Mouse (Mus musculus) cerebellum, adult 9-11 months (tissue): Measurements from ENCODE around the gene Fam234b.
A peak's percentile ranks its signal among the peaks of the same experiment; 100 is the strongest.

Experiments
- DNase-seq: peaks from one replicate; pipeline ENCODE4 v3.0.0; 2022

Gene Fam234b

GRCm38 (mm10) chr6:135232443-135233182, 34.8 kb downstream of the Fam234b start:
- no peak for DNase-seq

GRCm38 (mm10) chr6:135235742-135236141, 38.0 kb downstream of the Fam234b start:
- no peak for DNase-seq

DNA sequence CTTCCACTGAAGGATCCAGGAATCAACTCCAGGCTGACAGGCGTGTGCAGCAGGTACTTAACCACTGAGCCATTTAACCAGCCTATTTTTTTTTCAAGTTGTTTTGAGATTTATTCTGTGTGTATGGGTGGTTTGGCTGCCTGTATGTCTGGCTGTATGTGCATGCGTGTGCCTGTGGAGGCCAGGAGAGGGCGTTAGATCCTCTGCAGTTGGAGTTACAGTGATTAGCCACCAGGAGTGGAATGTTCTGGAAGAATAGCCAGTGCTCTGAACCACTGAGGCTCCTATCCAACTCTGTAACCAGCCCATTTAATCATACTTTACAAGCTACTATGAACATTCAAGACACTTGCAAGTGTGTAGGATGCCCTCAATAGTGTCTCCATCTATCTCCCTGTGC, 38.8 kb downstream of the Fam234b start:
- no peak for DNase-seq

DNA sequence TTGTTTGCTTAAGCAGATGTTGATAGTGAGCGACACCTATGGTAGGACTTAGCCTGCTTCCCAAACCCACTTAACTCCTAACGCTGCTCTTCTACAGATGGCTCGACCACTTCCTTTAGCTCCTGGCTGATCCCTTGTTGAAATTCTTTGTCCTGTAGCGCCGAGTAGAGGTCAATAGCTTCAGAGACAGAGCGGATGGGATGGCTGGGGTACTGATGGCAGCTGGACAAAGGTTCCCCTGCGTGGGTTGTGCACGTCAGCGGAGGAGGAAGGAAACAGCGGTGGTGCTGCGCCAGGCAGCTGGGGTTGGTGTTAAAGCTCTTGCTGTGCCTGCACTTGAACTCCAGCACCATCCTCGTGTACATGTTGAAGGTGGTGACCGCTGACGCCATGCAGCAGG, 39.5 kb downstream of the Fam234b start:
- DNase-seq = no peak

DNA sequence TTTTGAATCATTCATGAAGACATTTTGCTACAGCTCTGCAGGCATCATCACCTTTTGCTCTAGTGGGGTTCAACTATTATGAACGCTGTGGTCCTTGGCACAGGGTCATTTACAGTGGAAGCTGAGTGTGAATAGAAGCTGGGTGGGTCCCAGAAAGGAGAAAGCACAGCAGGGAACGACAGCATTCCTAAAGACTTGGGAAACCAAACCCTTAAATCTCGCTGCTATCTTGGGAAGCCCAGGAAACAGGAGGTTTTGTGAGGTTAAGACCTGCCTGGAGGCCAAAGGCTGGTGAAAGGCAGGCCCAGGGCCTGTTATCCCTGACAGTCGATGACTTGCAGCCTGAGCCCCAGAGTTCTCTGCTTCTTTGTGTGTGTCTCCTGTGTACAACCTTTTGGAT, 40.4 kb downstream of the Fam234b start:
- no peak for DNase-seq

DNA sequence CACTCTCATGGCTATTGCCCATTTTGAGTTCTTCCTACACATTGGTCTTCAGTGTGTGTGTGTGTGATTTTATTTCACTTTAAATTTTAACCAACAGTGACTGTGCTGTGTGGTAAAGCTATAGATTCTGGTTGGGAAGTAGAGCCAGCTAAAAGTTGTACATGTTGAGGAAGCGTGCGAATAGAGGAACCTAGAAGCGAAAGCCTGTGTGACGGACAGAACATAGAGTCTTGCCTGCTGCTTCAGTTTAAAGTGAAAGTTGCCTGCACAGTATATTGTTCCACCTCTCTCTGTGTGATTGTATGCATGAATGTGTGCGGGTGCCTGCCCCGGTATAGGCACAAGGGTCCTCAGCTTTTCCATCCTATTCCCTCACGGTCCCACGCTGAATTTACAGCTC, 42.6 kb downstream of the Fam234b start:
- DNase-seq = no peak

GRCm38 (mm10) chr6:135245586-135245985, 47.8 kb downstream of the Fam234b start:
- no peak for DNase-seq

- no peak for DNase-seq
These were observed 50.1 kb downstream of the Fam234b start for GRCm38 (mm10) chr6:135247861-135248260.

DNA sequence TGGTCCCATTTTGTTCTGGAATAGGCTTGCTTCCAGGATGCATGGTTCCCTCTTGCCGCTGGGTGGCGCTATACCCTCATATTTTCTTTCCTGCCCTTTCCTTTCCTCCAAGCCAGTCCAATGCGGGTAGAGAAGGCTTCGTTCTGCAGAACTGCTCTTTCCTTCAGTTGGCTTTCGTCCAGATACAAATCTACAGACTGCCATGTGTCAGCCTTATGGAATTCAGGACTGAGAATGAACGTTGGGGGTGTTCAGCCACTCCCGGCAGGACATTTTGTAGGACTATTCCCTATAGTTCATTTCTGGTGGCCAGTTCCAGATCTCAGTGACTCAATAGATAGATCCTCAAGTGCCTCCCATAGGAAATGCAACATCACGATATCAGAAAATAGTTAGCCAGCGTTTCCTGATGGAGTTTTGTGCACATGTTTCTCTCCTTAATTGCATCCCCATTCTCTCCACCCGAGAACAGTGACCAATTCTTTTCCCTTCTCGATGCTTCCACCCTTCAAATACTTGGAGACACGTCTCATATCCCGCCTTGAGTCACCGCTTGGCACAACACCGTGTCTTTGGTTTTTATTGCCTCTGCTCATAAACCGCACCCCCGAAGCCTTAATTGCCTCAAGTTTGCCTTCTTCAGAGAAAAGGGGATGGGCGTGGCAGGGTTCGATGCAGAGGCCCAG, 52.2 kb downstream of the Fam234b start:
- DNase-seq = peak; percentile 27

GRCm38 (mm10) chr6:135250926-135251699, 53.3 kb downstream of the Fam234b start:
- DNase-seq = no peak

DNA sequence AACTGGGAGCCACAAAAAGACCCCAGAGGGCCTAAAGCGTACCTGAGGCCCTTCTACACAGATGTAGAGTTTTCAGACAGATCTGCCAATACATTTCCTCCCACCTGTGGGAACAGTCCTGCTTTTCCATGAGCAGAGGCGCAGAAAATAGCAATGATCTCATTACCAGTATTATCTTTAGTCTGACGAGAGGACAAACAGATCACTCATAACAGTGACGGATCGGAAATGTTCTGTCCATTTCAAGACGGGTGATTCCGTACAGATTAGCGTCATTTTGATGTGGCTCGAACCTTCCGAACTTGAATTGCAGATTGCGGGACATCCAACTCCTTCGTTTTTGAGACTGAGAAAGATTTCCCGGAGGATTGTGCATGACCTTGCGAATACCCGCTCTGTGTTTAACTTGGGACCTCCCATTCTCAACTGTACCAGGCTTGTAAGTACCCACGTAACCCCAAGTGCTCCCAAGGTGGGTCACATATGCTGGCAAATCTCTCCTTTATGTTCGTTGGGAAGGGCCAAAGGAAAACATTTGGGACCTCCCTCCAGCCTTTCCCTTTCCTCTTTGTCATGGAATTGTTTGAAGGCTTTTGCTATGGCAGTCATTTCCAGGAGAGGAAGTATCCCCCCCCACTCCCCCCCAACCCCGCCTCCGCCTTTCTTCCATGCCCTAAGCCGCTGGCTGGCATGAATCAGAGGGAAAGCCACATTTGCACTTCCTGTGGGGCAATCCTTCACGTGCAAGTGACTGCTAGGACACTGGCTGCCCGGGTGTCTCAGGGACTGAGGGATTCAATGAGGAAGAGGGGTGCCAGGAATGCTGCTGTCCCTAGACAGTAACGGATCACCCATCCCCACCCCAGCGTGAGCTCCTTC, 54.3 kb downstream of the Fam234b start:
- no peak for DNase-seq

DNA sequence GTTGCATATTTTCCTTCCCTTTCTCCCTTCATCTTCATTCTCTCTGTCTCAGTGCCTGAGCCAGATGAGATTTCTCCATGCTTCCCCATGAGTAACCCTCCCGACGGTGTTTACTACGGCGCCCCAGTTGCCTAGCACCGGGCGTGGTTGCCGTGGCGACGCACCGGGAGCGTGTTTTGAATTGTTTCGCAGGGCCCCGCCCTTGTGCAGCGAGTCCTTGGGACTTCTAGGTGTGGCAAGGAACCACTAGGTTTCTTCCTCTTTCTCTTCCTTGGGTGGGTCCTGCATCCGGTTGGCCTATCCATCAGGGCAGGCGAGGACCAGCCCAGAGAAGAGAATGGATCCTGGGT, 54.9 kb downstream of the Fam234b start:
- no peak for DNase-seq

DNA sequence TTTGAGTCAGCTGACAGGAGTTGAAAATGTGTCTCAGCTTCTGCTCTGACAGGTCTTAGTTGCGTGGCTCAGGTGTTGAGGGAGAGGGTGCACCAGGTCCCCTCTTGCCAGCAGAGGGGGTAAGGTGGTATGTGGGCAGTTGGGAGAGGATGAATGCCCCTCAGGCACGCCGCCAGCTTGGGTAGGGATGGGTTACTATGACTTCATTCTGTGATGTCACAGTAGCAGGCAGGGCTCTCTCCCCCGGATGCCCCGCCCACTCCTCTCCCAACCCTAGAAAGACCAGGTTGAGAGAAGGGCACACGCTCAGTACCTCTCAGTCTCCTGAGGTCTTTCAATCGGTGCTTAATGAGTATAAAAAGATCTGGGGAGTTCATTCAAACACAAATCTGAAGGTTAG, 56.4 kb downstream of the Fam234b start, which contains the start of gene Gsg1:
Gsg1 (minus strand) TSS at position 199 of the 400 bp plus-strand sequence.
- DNase-seq = no peak

GRCm38 (mm10) chr6:135260435-135260834, 62.7 kb downstream of the Fam234b start:
- no peak for DNase-seq

DNA sequence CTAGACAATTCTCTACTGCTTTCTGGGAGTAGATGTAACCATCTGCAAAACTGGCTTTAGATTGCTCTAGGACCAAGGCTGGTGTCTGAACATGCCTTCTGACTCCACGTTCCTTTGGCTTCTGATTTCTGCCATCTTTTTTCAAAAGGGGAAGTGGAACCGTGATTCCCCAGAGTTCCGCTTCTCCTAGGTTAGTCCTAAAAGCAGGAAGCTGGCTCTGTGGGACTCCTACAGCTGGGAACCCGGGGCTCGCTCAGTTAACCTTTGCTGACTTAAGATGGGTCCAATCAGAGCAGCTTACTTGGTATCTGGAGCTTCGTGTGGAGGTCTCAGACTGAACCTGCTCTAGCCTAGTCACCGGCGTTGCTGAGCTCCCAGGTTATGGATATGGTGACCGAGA, 63.3 kb downstream of the Fam234b start:
- DNase-seq = no peak

- no peak for DNase-seq
These were observed 64.8 kb downstream of the Fam234b start for GRCm38 (mm10) chr6:135262565-135262964.

DNA sequence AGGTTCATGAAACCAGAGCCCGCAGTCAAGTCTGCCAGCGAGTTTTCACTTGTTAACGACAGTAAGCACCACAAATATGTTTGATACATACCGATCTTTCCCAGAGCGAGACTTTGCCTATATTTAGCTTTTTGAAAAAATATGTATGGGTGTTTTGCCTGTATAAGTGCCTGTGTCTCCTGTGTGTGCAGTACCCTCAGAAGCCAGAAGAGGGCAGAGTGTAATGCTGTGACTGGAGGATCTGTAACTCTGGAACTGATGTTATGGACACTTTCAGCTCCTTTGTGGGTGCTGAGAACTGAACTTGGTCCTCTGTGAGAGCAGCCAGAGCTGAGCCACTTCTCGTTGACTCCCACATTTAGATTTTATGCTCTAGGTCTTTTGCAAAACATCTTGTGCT, 66.4 kb downstream of the Fam234b start:
- no peak for DNase-seq

- DNase-seq = no peak
These were observed 68.3 kb downstream of the Fam234b start for GRCm38 (mm10) chr6:135266056-135266455.

- no peak for DNase-seq
These were observed 69.4 kb downstream of the Fam234b start for GRCm38 (mm10) chr6:135267221-135267620.

DNA sequence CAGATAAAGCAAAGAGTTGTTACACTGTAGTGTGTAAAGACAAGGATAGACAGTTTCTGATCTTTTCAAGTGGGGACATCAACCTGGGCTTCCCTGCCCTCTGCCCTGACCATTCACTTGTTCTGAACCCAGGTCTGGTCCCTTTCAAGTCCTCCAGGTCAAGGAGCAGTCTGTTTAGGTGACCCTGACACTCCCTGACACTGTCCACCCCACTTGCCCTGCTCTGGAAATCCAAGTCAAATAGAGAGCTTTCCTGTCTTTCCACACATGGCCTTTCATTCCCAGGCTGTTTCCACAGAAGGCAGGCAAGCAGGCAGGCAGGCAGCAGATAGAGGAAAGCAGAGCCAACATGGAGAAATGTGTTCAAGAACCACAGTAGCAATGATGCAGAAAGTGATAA, 70.6 kb downstream of the Fam234b start:
- no peak for DNase-seq

DNA sequence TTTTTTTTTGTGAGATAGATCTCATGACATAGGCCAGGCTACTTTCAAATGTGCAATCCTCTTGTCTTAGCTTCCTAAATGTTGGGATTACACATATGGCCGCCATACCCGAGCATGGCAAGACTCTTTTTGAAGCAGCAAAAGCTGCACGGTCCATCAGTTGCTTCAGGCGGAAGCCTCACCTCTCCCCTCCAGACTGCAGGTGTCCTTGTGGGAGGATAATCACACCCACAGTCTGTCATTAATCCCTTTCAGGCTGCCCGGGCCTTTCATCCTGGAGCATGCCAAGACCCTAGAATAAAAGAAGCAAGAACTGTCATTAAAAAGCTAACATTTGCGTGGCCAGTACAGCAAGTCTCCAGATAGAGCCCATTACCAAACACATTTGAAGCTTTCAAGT, 71.8 kb downstream of the Fam234b start:
- DNase-seq = no peak

DNA sequence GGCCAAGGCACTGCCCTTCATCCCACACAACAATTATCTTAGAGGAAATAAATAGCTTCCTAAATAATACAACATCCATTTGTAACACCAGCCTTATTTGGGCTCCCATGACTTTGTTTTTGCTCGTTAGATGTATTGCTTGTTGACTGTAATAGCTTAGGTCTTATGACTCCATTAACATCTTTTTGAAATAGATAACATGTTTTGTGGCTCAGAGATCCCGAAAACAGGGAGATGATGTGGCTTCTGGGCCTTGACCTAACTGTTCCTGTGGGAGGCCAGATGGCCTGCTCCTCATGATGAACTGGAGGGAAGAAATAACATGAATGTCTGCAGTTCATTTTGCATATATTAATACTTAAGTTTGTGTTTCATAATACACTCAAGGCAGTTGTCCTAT, 74.0 kb downstream of the Fam234b start:
- DNase-seq = no peak

- no peak for DNase-seq
These were observed 75.3 kb downstream of the Fam234b start for GRCm38 (mm10) chr6:135273066-135273465.
